ENCODE assay signal across 23 mouse cellular contexts in genomic region chr9:96684866-96685599, GRCm38 (mm10). TPM values are rescaled to one million over a fixed set of nuclear protein-coding genes. Genes with fewer than 3 reads are reported as not detected.
DNase-seq lines count a peak whose midpoint lies in the region; ATAC-seq and TF ChIP-seq lines count a peak whose summit lies in the region.
"Had no signal": no experiment of that assay in that cellular context is flagged by ENCODE, and none has a peak within 500 bp of the region (broad histone marks: within the 10 kb centered on the region; RNA-seq: fewer than 3 reads in every experiment).

No protein-coding gene starts in this region.

- no peaks in the 10 kb centered on the region for H3K9me3 ChIP-seq in embryonic facial prominence, embryonic 14.5 days (ENCODE audit: control insufficient read depth, low read length)
- no peaks in the 10 kb centered on the region for H3K9me3 ChIP-seq in embryonic facial prominence, embryonic 10.5 days
- H3K9me3 ChIP-seq in CH12.LX (replicated peaks; ENCODE audit: low read length) (no peaks in the 10 kb centered on the region), ES-E14 (ENCODE audit: control insufficient read depth, insufficient read depth, low read depth, low read length) (no peaks in the 10 kb centered on the region)
- no peaks in the 10 kb centered on the region for H3K9me3 ChIP-seq in kidney, embryonic 15.5 days (replicated peaks)
- no peaks in the 10 kb centered on the region for H3K9me3 ChIP-seq in forebrain, embryonic 16.5 days (ENCODE audit: control insufficient read depth, low read length)
- H3K9me3 ChIP-seq: embryonic facial prominence, embryonic 13.5 days; forebrain, embryonic 13.5 days; G1E; hindbrain, embryonic 12.5 days; hindbrain, embryonic 15.5 days had no signal

- in situ Hi-C loops in CH12.LX (cut with MboI; ENCODE audit: low pct_ligation_motif_present, low pct_unique_long_range_greater_than_20kb, low sequenced_read_pairs) (no loop called here), ES-E14 (cut with MboI; ENCODE audit: low sequenced_read_pairs in 2 of 2, unreplicated experiment in 2 of 2) (no loop called here)

- ATAC-seq in embryonic facial prominence, embryonic 14.5 days (ENCODE audit: low read depth): no peak
- no peak for ATAC-seq in kidney, embryonic 15.5 days (replicated peaks; ENCODE audit: low FRiP score)
- no peak for ATAC-seq in forebrain, embryonic 16.5 days
- ATAC-seq: CD4-positive, CD25-positive, alpha-beta regulatory T cell, adult 4 months; forebrain, embryonic 13.5 days; forebrain, postnatal 0 days had no signal

- no peak for TF ChIP-seq POLR2A in CH12.LX (IDR thresholded peaks at IDR 0.05; ENCODE audit: low read depth, low read length)

- peak; percentile 33 for DNase-seq in embryonic facial prominence, embryonic 14.5 days (ENCODE audit: low spot score)
- DNase-seq in embryonic facial prominence, embryonic 10.5 days (ENCODE audit: low spot score): no peak
- DNase-seq in CH12.LX (ENCODE audit: extremely low read depth): no peak
- no peak for DNase-seq in ES-E14 (ENCODE audit: low read depth, low spot score)
- peak; percentile 87 for DNase-seq in retina, embryonic 14.5 days (ENCODE audit: low spot score)
- DNase-seq: adrenal gland, adult 2 months; adrenal gland, postnatal 14 days; cerebellum, adult 18-20 months; cerebellum, adult 9-10 months; cerebellum, postnatal 14 days; forebrain, postnatal 0 days; gastrocnemius, adult 2 months; gastrocnemius, postnatal 14 days had no signal

- H3K9ac ChIP-seq in embryonic facial prominence, embryonic 14.5 days (ENCODE audit: low read depth, low read length): no peak overlapping the region
- H3K9ac ChIP-seq in CH12.LX (ENCODE audit: insufficient read depth, low read depth) (no peak overlapping the region), ES-E14 (ENCODE audit: insufficient read depth, low read depth, low read length, poor library complexity, severe bottlenecking) (no peak overlapping the region)
- no peak overlapping the region for H3K9ac ChIP-seq in kidney, embryonic 15.5 days
- H3K9ac ChIP-seq in forebrain, embryonic 16.5 days (replicated peaks; ENCODE audit: low read depth, low read length): no peak overlapping the region
- H3K9ac ChIP-seq: embryonic facial prominence, embryonic 13.5 days; forebrain, embryonic 13.5 days; forebrain, postnatal 0 days; hindbrain, embryonic 12.5 days; hindbrain, embryonic 15.5 days had no signal

- no peaks in the 10 kb centered on the region for H3K4me1 ChIP-seq in embryonic facial prominence, embryonic 14.5 days (ENCODE audit: control insufficient read depth, insufficient read depth, low read length)
- peaks cover 5% of the 10 kb centered on the region for H3K4me1 ChIP-seq in embryonic facial prominence, embryonic 10.5 days
- H3K4me1 ChIP-seq in CH12.LX (ENCODE audit: control insufficient read depth in 1 of 2, insufficient read depth in 2 of 2) (peaks cover 0 to 31% of the 10 kb centered on the region in 2 experiments; a peak in 2 of 4 replicates), ES-E14 (ENCODE audit: control insufficient read depth in 2 of 2, insufficient read depth in 2 of 2, low read length in 2 of 2, poor library complexity in 1 of 2) (0 out of 4 replicates have a peak, but pooled peaks cover 0 to 2% of the 10 kb centered on the region in 2 experiments)
- no peaks in the 10 kb centered on the region for H3K4me1 ChIP-seq in kidney, embryonic 15.5 days
- H3K4me1 ChIP-seq in forebrain, embryonic 16.5 days (replicated peaks; ENCODE audit: control insufficient read depth, insufficient read depth, low read length): no peaks in the 10 kb centered on the region
- H3K4me1 ChIP-seq: forebrain, embryonic 13.5 days; hindbrain, embryonic 12.5 days; hindbrain, embryonic 15.5 days had no signal

- 83% methylated on average over 14 of the region's 14 CpGs for WGBS in embryonic facial prominence, embryonic 14.5 days
- 78% methylated on average over 14 of the region's 14 CpGs for WGBS in embryonic facial prominence, embryonic 10.5 days
- 75% methylated on average over 14 of the region's 14 CpGs for WGBS in kidney, embryonic 15.5 days
- 36% methylated on average over 14 of the region's 14 CpGs for WGBS in forebrain, embryonic 16.5 days

- dilution Hi-C loops in CH12.LX (cut with MboI; ENCODE audit: extremely low pct_ligation_motif_present, extremely low pct_unique_long_range_greater_than_20kb, low sequenced_read_pairs): no loop called here

- TF ChIP-seq CTCF in CH12.LX (conservative IDR thresholded peaks at IDR 0.05 in 1 of 2, IDR thresholded peaks at IDR 0.05 in 1 of 2; ENCODE audit: low read depth in 2 of 2, low read length in 2 of 2): no peak

- no peak for TF ChIP-seq RAD21 in CH12.LX (IDR thresholded peaks at IDR 0.05; ENCODE audit: low read depth, low read length)

- H3K4me3 ChIP-seq in embryonic facial prominence, embryonic 14.5 days (ENCODE audit: low read depth, low read length): no peak overlapping the region
- H3K4me3 ChIP-seq in embryonic facial prominence, embryonic 10.5 days: no peak overlapping the region
- no peak overlapping the region for H3K4me3 ChIP-seq in CH12.LX (replicated peaks in 1 of 3; ENCODE audit: low read depth in 2 of 3, low read length in 2 of 3, poor library complexity in 1 of 3)
- H3K4me3 ChIP-seq in ES-E14 (ENCODE audit: insufficient read depth in 1 of 2, low read depth in 1 of 2, low read length in 2 of 2, poor library complexity in 1 of 2, severe bottlenecking in 1 of 2): no peak overlapping the region
- no peak overlapping the region for H3K4me3 ChIP-seq in kidney, embryonic 15.5 days (replicated peaks)
- no peak overlapping the region for H3K4me3 ChIP-seq in forebrain, embryonic 16.5 days (replicated peaks; ENCODE audit: low read length)
- H3K4me3 ChIP-seq: embryonic facial prominence, embryonic 13.5 days; forebrain, embryonic 10.5 days; forebrain, embryonic 13.5 days; gastrocnemius, adult 2 months; hindbrain, embryonic 12.5 days; hindbrain, embryonic 15.5 days had no signal

- H3K79me2 ChIP-seq in CH12.LX (replicated peaks; ENCODE audit: control insufficient read depth, extremely low read depth, insufficient read depth, poor library complexity, severe bottlenecking): peaks cover 37% of the 10 kb centered on the region

- H3K27me3 ChIP-seq in embryonic facial prominence, embryonic 14.5 days (replicated peaks; ENCODE audit: control insufficient read depth, insufficient read depth, low read length): no peaks in the 10 kb centered on the region
- H3K27me3 ChIP-seq in embryonic facial prominence, embryonic 10.5 days (replicated peaks; ENCODE audit: low read depth, poor library complexity, severe bottlenecking): no peaks in the 10 kb centered on the region
- no peaks in the 10 kb centered on the region for H3K27me3 ChIP-seq in CH12.LX (replicated peaks)
- H3K27me3 ChIP-seq in kidney, embryonic 15.5 days: no peaks in the 10 kb centered on the region
- H3K27me3 ChIP-seq in forebrain, embryonic 16.5 days (replicated peaks; ENCODE audit: control insufficient read depth, insufficient read depth, low read length): no peaks in the 10 kb centered on the region
- H3K27me3 ChIP-seq: embryonic facial prominence, embryonic 13.5 days; forebrain, embryonic 13.5 days; hindbrain, embryonic 12.5 days; hindbrain, embryonic 15.5 days had no signal

- TF ChIP-seq EP300 in CH12.LX (IDR thresholded peaks at IDR 0.05; ENCODE audit: low read length): no peak

- no peak overlapping the region for H3K4me2 ChIP-seq in embryonic facial prominence, embryonic 14.5 days (ENCODE audit: low read depth, low read length)
- H3K4me2 ChIP-seq in CH12.LX (ENCODE audit: insufficient read depth, low read depth, poor library complexity, severe bottlenecking): no peak overlapping the region
- no peak overlapping the region for H3K4me2 ChIP-seq in kidney, embryonic 15.5 days
- H3K4me2 ChIP-seq in forebrain, embryonic 16.5 days (ENCODE audit: low read length): no peak overlapping the region
- H3K4me2 ChIP-seq: embryonic facial prominence, embryonic 13.5 days; forebrain, embryonic 13.5 days; heart, embryonic 11.5 days; hindbrain, embryonic 12.5 days; hindbrain, embryonic 15.5 days had no signal

- peaks cover 38% of the 10 kb centered on the region for H3K36me3 ChIP-seq in embryonic facial prominence, embryonic 14.5 days (ENCODE audit: control insufficient read depth, insufficient read depth, low read length)
- peaks cover 31% of the 10 kb centered on the region for H3K36me3 ChIP-seq in embryonic facial prominence, embryonic 10.5 days (replicated peaks)
- H3K36me3 ChIP-seq in CH12.LX (replicated peaks in 1 of 2; ENCODE audit: control insufficient read depth in 1 of 2, insufficient read depth in 1 of 2, low read length in 1 of 2): peaks cover 64 to 84% of the 10 kb centered on the region in 2 experiments
- peaks cover 5% of the 10 kb centered on the region; the same call in 1 of the 2 replicates for H3K36me3 ChIP-seq in ES-E14 (ENCODE audit: control insufficient read depth, insufficient read depth, low read length, poor library complexity, severe bottlenecking)
- H3K36me3 ChIP-seq in kidney, embryonic 15.5 days: peaks cover 50% of the 10 kb centered on the region
- H3K36me3 ChIP-seq in forebrain, embryonic 16.5 days (ENCODE audit: control insufficient read depth, insufficient read depth): peaks cover 17% of the 10 kb centered on the region

- no peak overlapping the region for H3K27ac ChIP-seq in embryonic facial prominence, embryonic 14.5 days (replicated peaks; ENCODE audit: low read depth, low read length)
- H3K27ac ChIP-seq in embryonic facial prominence, embryonic 10.5 days (replicated peaks): no peak overlapping the region
- H3K27ac ChIP-seq in CH12.LX (ENCODE audit: insufficient read depth, low read depth) (no peak overlapping the region), ES-E14 (ENCODE audit: insufficient read depth, low read depth, low read length, poor library complexity, severe bottlenecking) (no peak overlapping the region)
- no peak overlapping the region for H3K27ac ChIP-seq in kidney, embryonic 15.5 days
- H3K27ac ChIP-seq in forebrain, embryonic 16.5 days (ENCODE audit: low read length): no peak overlapping the region
- H3K27ac ChIP-seq: embryonic facial prominence, embryonic 13.5 days; forebrain, embryonic 13.5 days; gastrocnemius, adult 2 months; hindbrain, embryonic 12.5 days; hindbrain, embryonic 15.5 days had no signal

TF ChIP-seq in CH12.LX, 34 proteins besides CTCF, POLR2A, EP300 and RAD21 (continues in another document):
- no peak for TF ChIP-seq KAT2A (IDR thresholded peaks at IDR 0.05; ENCODE audit: insufficient replicate concordance, low read length)

TF ChIP-seq in ES-E14, 5 proteins besides CTCF, POLR2A, EP300 and RAD21 (continues in another document):
- TF ChIP-seq CHD2 (IDR thresholded peaks at IDR 0.05; ENCODE audit: low read depth, low read length): no peak

RNA-seq across cellular contexts. Expression of gene Rasa2, which starts 53.6 kb away (rescaled TPM):
- polyA plus RNA-seq in embryonic facial prominence, embryonic 14.5 days (2014; fragmentation: Nextera tagmentation; extraction: Ambion mirVana): 16.7 and 17.9 TPM in 2 replicates
- 15.3 and 15.8 TPM in 2 replicates for polyA plus RNA-seq in embryonic facial prominence, embryonic 10.5 days (2016; fragmentation: Nextera tagmentation; extraction: Ambion mirVana)
- 9.8 and 10.2 TPM in 2 replicates for total RNA-seq in CH12.LX (2012; rRNA removed)
- 8.9 and 9.7 TPM in 2 replicates for total RNA-seq in CH12.LX (2014; rRNA removed)
- polyA plus RNA-seq in CH12.LX (2012; ENCODE audit: insufficient read length, low read depth): 8.7 and 9.8 TPM in 2 replicates
- 8.4 and 9.7 TPM in 2 replicates for total RNA-seq in ES-E14 (2012; rRNA removed)
- polyA plus RNA-seq in kidney, embryonic 15.5 days (2015; fragmentation: Nextera tagmentation; extraction: Ambion mirVana): 17.3 and 18.6 TPM in 2 replicates
- polyA plus RNA-seq in forebrain, embryonic 16.5 days (2015; fragmentation: Nextera tagmentation; extraction: Ambion mirVana): 19.6 and 22.8 TPM in 2 replicates

Comparison
In these comparisons a context has a peak if more than half of its experiments do, and no peak if none do; other contexts are left out.
1. DNase-seq: peak in embryonic facial prominence, embryonic 14.5 days (single experiment) and retina, embryonic 14.5 days (single experiment); none in embryonic facial prominence, embryonic 10.5 days (single experiment), CH12.LX (single experiment) and ES-E14 (single experiment).